Mouse (Mus musculus) midbrain, postnatal 0 days (tissue): ENCODE data around the gene Junb. TPM values are rescaled to one million over a fixed set of nuclear protein-coding genes. Genes with fewer than 3 reads are reported as not detected.

Source experiments
- ATAC-seq: fragments of 200-750 bp; cut with Nextera tagmentation; 2 replicates; pipeline ENCODE4 v1.8.0; 2017; ENCODE audit warnings: moderate number of reproducible peaks, mild to moderate bottlenecking, moderate TSS enrichment, moderate library complexity; ENCODE audit not compliant: low FRiP score
- DNase-seq: peaks from one replicate; pipeline ENCODE4 v3.0.0-alpha.2; 2015; ENCODE audit warnings: low spot score
- H3K27ac ChIP-seq: fragments of 300-500 bp; sonication (generic); 2 replicates; pipeline ENCODE4 v1.5.1; 2014; ENCODE audit warnings: low read depth, mild to moderate bottlenecking, low read length, mixed read lengths
- H3K27me3 ChIP-seq: fragments of 300-500 bp; sonication (generic); 2 replicates; pipeline ENCODE4 v1.6.1; 2014; ENCODE audit warnings: low read length, control low read depth, mixed read lengths; ENCODE audit not compliant: insufficient read depth
- H3K36me3 ChIP-seq: fragments of 300-500 bp; sonication (generic); 2 replicates; pipeline ENCODE4 v1.6.1; 2014; ENCODE audit warnings: low read length, control low read depth, mixed read lengths; ENCODE audit not compliant: insufficient read depth
- H3K4me1 ChIP-seq: fragments of 300-500 bp; sonication (generic); 2 replicates; pipeline ENCODE4 v1.6.1; 2014; ENCODE audit warnings: mild to moderate bottlenecking, control low read depth, antibody characterized with exemption, low read length, mixed read lengths; ENCODE audit not compliant: insufficient read depth
- H3K4me2 ChIP-seq: fragments of 300-500 bp; sonication (generic); 2 replicates; pipeline ENCODE4 v1.6.1; 2014; ENCODE audit warnings: low read depth, mild to moderate bottlenecking, low read length, mixed read lengths; ENCODE audit not compliant: poor library complexity, severe bottlenecking
- H3K4me3 ChIP-seq: fragments of 300-500 bp; sonication (generic); 2 replicates; pipeline ENCODE4 v1.5.1; 2014; ENCODE audit warnings: low read depth, mild to moderate bottlenecking, low read length, moderate library complexity
- H3K9ac ChIP-seq: fragments of 300-500 bp; sonication (generic); replicated peaks from 2 replicates; pipeline ENCODE4 v1.6.1; 2014; ENCODE audit warnings: mild to moderate bottlenecking, low read length, moderate library complexity, mixed read lengths; ENCODE audit not compliant: poor library complexity, severe bottlenecking
- H3K9me3 ChIP-seq: fragments of 300-500 bp; sonication (generic); 2 replicates; pipeline ENCODE4 v1.6.1; 2016; ENCODE audit warnings: low read length, control low read depth
- CTCF ChIP-seq: IDR thresholded peaks from 2 replicates; pipeline ENCODE4 v1.5.1; 2016; ENCODE audit warnings: antibody characterized with exemption, mild to moderate bottlenecking
- WGBS: fragments of 180-500 bp; shearing (Covaris S2); extraction: QIAGEN DNeasy Blood & Tissue Kit; methylation state at CpG from one replicate; pipeline ENCODE4 v1.1.7; 2014; 5-methylcytosine and 5-hydroxymethylcytosine counted together
- polyA plus RNA-seq: library from polyadenylated mRNA; unstranded; fragments of >200 nt; fragmentation: Nextera tagmentation; extraction: Ambion mirVana; gene quantifications from 2 replicates; pipeline ENCODE4 v1.2.1, GENCODE M21; 2015
- total RNA-seq: library from RNA; depleted of rRNA; stranded (reverse); fragments of >200 nt; gene quantifications from 2 replicates; pipeline ENCODE4 v1.2.3, GENCODE M21; 2014

The Junb gene
- total and polyA plus RNA-seq, 2 experiments from 2014 or later: 6.1 to 15.9 TPM

DNA sequence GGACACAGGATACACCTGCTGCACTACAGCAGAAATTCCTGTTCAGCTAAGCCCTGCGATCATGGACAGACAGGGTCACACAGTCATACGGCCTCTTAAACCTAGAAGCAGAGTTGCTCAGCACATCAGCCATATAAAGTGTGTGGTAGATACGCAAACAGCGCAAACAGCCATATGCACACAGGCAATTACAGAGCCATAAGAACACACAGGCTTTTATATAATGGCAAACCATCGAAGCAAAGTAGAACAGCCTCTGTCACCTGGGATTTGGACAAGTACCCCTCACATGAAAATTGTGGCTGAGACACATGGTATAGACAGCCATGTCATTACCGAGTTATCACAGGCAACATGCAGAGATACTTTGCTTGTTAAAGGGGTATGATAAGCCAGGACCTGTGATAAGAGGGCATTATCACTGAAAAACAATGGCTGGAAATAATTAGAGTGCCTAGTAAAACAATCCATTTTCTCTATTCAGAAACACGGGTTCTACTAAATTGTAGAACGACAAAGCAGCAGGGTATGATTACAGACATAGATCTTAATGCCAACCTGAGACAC lies 7.9 kb upstream of the Junb start:
- ATAC-seq: no peak
- Histone ChIP-seq H3K36me3 (no peaks in the 10 kb centered on the region), H3K27me3 (no peaks in the 10 kb centered on the region), H3K27ac (peak overlapping the region; percentile 73), H3K4me2 (peak overlapping the region; percentile 94), H3K4me1 (peaks cover 10% of the 10 kb centered on the region), H3K9me3 (no peaks in the 10 kb centered on the region), H3K9ac (peak overlapping the region; percentile 68; the same call in 1 of the 2 replicates), H3K4me3 (peak overlapping the region; percentile 46)
- DNase-seq: no peak
- 32% methylated on average over 8 of the region's 8 CpGs for WGBS
- TF ChIP-seq CTCF: no peak

GRCm38 (mm10) chr8:84985684-84986378 lies 7.3 kb upstream of the Junb start:
- H3K27me3 ChIP-seq: no peaks in the 10 kb centered on the region
- H3K9ac ChIP-seq: peak overlapping the region; percentile 68
- H3K36me3 ChIP-seq: no peaks in the 10 kb centered on the region
- H3K9me3 ChIP-seq: no peaks in the 10 kb centered on the region
- peak overlapping the region; percentile 46 for H3K4me3 ChIP-seq
- H3K4me1 ChIP-seq: peaks cover 8% of the 10 kb centered on the region
- H3K4me2 ChIP-seq: peak overlapping the region; percentile 94
- WGBS: under 1% methylated on average over 52 of the region's 53 CpGs
- ATAC-seq: peak; percentile 70
- peak; percentile 87 for DNase-seq
- H3K27ac ChIP-seq: peak overlapping the region; percentile 73
- no peak for TF ChIP-seq CTCF

GRCm38 (mm10) chr8:84985049-84985683 lies 6.6 kb upstream of the Junb start:
- peak overlapping the region; percentile 73 for H3K27ac ChIP-seq
- under 1% methylated on average over 23 of the region's 23 CpGs for WGBS
- no peaks in the 10 kb centered on the region for H3K27me3 ChIP-seq
- H3K36me3 ChIP-seq: no peaks in the 10 kb centered on the region
- H3K9me3 ChIP-seq: no peaks in the 10 kb centered on the region
- ATAC-seq (no peak), DNase-seq (no peak)
- H3K9ac ChIP-seq: peak overlapping the region; percentile 68
- peak overlapping the region; percentile 46 for H3K4me3 ChIP-seq
- H3K4me2 ChIP-seq: peak overlapping the region; percentile 94
- TF ChIP-seq CTCF: no peak
- H3K4me1 ChIP-seq: peaks cover 8% of the 10 kb centered on the region

DNA sequence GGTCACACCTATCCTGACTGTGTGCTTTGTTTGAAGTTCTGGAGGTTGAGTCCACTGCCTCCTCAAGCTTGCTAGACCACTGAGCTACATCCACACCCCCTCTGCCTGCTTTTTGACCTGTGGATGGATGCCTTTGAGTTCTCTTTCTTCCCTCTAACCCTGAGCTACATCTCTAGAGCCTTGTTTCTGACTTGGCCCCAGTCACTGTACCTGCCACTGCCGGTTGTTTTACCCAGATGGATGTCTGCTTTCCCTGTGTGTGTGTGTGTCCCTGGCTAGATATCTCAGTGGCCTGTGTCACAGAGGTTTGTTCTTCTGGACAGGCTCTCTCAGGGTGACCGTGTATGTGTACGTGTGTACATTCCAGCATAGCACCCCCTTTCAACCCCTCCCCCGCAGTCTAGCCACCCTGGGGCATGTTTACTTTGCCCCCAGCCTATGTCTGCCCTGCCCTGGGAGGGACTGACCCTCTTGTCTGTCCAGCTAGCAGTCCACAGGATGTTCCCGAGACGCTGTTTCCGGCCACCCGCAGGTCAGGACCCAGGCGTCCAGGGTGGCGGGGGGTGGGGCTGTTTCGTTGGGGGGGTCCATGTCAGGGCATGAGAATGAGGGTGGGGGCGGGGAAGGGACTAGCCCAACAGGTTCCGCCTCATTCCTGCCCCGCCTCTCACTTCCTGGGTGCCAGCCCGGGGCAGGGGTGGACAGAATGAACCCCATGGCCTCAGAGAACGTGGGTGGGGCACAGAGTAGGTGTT lies 6.0 kb upstream of the Junb start:
- no peaks in the 10 kb centered on the region for H3K27me3 ChIP-seq
- H3K36me3 ChIP-seq: no peaks in the 10 kb centered on the region
- H3K27ac ChIP-seq: no peak overlapping the region
- no peak for ATAC-seq
- H3K9ac ChIP-seq: no peak overlapping the region; the same call in 1 of the 2 replicates
- H3K4me3 ChIP-seq: peak overlapping the region; percentile 46; the same call in 1 of the 2 replicates
- TF ChIP-seq CTCF: no peak
- H3K4me2 ChIP-seq: peak overlapping the region; percentile 94
- peaks cover 12% of the 10 kb centered on the region for H3K4me1 ChIP-seq
- H3K9me3 ChIP-seq: no peaks in the 10 kb centered on the region
- WGBS: 18% methylated on average over 16 of the region's 16 CpGs
- DNase-seq: no peak

DNA sequence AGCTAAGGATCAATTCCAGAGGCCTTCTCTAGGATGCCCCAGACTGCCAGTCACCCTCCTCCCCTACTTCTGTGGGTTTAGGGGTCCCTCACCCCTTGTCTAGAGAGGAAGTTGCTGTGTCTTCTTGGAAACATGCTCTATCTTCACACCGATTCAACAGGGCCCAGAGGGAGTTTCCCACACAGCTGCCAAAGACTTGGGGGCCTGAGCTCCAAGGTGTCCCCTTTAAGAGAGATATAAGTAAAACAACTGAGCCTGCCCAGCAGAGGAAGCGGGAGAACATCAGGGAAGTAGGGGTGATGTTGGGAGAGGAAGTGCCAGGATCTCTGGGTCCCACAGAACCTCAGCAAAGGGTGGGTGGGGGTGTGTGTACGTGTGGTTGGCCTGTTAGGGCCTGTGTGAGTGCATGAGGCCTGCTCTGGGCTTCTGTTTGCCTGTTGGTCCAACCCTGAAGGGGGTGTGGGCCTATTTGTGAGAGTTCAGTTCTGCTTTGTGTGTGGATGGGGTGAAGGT lies 4.0 kb upstream of the Junb start:
- TF ChIP-seq CTCF: no peak
- Histone ChIP-seq H3K36me3 (no peaks in the 10 kb centered on the region), H3K9me3 (no peaks in the 10 kb centered on the region), H3K4me2 (no peak overlapping the region), H3K4me1 (peaks cover 21% of the 10 kb centered on the region), H3K27me3 (no peaks in the 10 kb centered on the region), H3K27ac (no peak overlapping the region), H3K9ac (no peak overlapping the region), H3K4me3 (no peak overlapping the region)
- no peak for ATAC-seq
- DNase-seq: no peak
- 80% methylated on average over 3 of the region's 3 CpGs for WGBS
